Mouse (Mus musculus) lung, postnatal 0 days (tissue): ENCODE measurements at regions not wholly inside any gene's neighbourhood (a gene's known extent, or its start where the extent isn't known, plus 50 kb on each side); places are given as distances from the start of the nearest gene placed in this dataset.
A peak's percentile ranks its signal among the peaks of the same experiment; 100 is the strongest.

Experiments used
- ATAC-seq: fragments of 200-750 bp; cut with Nextera tagmentation; 2 replicates; pipeline ENCODE4 v1.8.0; 2017; ENCODE audit warnings: moderate library complexity
- DNase-seq: peaks from one replicate; pipeline ENCODE4 v3.0.0-alpha.2; 2016; ENCODE audit warnings: low spot score
- H3K27ac ChIP-seq: fragments of 300-500 bp; sonication (generic); 2 replicates; pipeline ENCODE4 v1.5.1; 2014; ENCODE audit warnings: antibody characterized with exemption, mild to moderate bottlenecking, low read length, mixed read lengths
- H3K27me3 ChIP-seq: fragments of 300-500 bp; sonication (generic); replicated peaks from 2 replicates; pipeline ENCODE4 v1.6.1; 2014; ENCODE audit warnings: low read length, mixed read lengths; ENCODE audit not compliant: insufficient read depth
- H3K36me3 ChIP-seq: fragments of 300-500 bp; sonication (generic); 2 replicates; pipeline ENCODE4 v1.6.1; 2014; ENCODE audit warnings: low read length, mixed read lengths; ENCODE audit not compliant: insufficient read depth
- H3K4me1 ChIP-seq: fragments of 300-500 bp; sonication (generic); 2 replicates; pipeline ENCODE4 v1.6.1; 2014; ENCODE audit warnings: antibody characterized with exemption, low read depth, low read length, mixed read lengths; ENCODE audit not compliant: insufficient read depth
- H3K4me2 ChIP-seq: fragments of 300-500 bp; sonication (generic); replicated peaks from 2 replicates; pipeline ENCODE4 v1.6.1; 2014; ENCODE audit warnings: low read depth, mild to moderate bottlenecking, low read length, moderate library complexity, mixed read lengths
- H3K4me3 ChIP-seq: fragments of 300-500 bp; sonication (generic); 2 replicates; pipeline ENCODE4 v1.5.1; 2014; ENCODE audit warnings: low read depth, low read length
- H3K9ac ChIP-seq: fragments of 300-500 bp; sonication (generic); replicated peaks from 2 replicates; pipeline ENCODE4 v1.6.1; 2014; ENCODE audit warnings: low read depth, mild to moderate bottlenecking
- H3K9me3 ChIP-seq: fragments of 300-500 bp; sonication (generic); 2 replicates; pipeline ENCODE4 v1.6.1; 2016; ENCODE audit warnings: low read length, mixed read lengths
- CTCF ChIP-seq: IDR thresholded peaks from 2 replicates; pipeline ENCODE4 v1.5.1; 2016; ENCODE audit warnings: antibody characterized with exemption, mild to moderate bottlenecking
- EP300 ChIP-seq: IDR thresholded peaks from 2 replicates; pipeline ENCODE4 v1.6.1; 2016; ENCODE audit warnings: antibody characterized with exemption, mild to moderate bottlenecking, control low read depth
- WGBS: fragments of 180-500 bp; shearing (Covaris S2); extraction: QIAGEN DNeasy Blood & Tissue Kit; methylation state at CpG from one replicate; pipeline ENCODE4 v1.1.7; 2014; 5-methylcytosine and 5-hydroxymethylcytosine counted together

DNA sequence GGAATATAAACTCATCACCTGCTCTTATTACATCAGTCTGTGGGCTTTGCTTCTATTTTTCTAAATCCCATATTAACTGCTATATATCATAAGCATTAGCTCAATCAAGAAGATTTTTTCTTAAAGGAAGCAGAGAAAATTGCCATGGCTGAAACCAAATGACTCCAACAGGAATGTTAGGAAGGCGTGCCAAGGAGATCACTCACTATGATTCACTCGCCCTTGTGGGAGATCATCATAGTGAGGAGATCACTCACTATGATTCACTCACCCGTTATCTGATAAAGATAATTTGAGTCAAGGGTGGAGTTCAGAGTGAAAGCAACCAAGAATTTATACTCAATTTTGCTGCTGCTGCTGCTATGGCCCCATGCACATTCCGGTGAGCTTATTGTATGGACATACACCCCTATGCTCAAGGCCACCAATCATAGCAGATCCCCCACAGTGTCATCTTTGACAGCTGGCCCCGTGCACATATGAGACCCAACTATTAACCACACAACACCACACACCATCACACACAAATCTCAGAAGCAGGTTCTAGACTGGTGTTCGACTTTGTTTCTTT is 63.8 kb upstream of the Fer start:
- no peak for TF ChIP-seq CTCF
- no peak for TF ChIP-seq EP300
- DNase-seq (no peak), ATAC-seq (no peak)
- Histone ChIP-seq H3K4me1 (no peaks in the 10 kb centered on the region), H3K27me3 (no peaks in the 10 kb centered on the region), H3K36me3 (no peaks in the 10 kb centered on the region), H3K4me3 (no peak overlapping the region), H3K27ac (no peak overlapping the region), H3K4me2 (no peak overlapping the region), H3K9ac (no peak overlapping the region), H3K9me3 (no peaks in the 10 kb centered on the region)
- 70% methylated on average over 6 of the region's 6 CpGs for WGBS

DNA sequence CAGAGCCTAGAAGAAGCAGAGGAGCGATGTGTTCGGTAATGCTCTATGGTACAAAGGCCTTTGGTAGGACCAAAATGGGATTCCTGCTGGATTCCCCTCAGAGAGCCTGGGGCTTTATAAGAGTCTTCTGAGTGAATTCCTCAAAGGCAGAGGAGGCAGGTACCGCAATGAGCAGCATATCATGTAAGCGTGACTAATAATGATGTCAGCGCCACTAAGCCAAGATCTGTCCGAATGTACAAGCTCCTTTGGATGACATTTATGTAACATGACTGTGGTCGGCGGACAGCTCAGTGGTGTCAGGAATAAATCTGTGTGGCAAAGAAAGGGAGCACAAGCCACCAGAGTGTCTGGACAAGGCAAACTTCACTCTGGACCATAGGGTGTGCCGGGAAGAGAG is 61.5 kb upstream of the Fer start:
- Histone ChIP-seq H3K4me1 (no peaks in the 10 kb centered on the region), H3K36me3 (no peaks in the 10 kb centered on the region), H3K27me3 (no peaks in the 10 kb centered on the region), H3K9me3 (no peaks in the 10 kb centered on the region), H3K4me3 (no peak overlapping the region), H3K4me2 (no peak overlapping the region), H3K27ac (no peak overlapping the region), H3K9ac (no peak overlapping the region)
- WGBS, result 93% methylated on average over 9 of the region's 9 CpGs
- DNase-seq (no peak), ATAC-seq (no peak)
- TF ChIP-seq EP300 (no peak), CTCF (no peak)

GRCm38 (mm10) chr17:63802846-63803245 is 60.0 kb upstream of the Fer start:
- Histone ChIP-seq H3K9ac (no peak overlapping the region), H3K27ac (no peak overlapping the region), H3K4me1 (no peaks in the 10 kb centered on the region), H3K4me2 (no peak overlapping the region), H3K27me3 (no peaks in the 10 kb centered on the region), H3K36me3 (no peaks in the 10 kb centered on the region), H3K4me3 (no peak overlapping the region), H3K9me3 (no peaks in the 10 kb centered on the region)
- DNase-seq, result no peak
- TF ChIP-seq CTCF, result no peak
- TF ChIP-seq EP300, result no peak
- 67% methylated on average over 5 of the region's 5 CpGs for WGBS
- ATAC-seq, result no peak

DNA sequence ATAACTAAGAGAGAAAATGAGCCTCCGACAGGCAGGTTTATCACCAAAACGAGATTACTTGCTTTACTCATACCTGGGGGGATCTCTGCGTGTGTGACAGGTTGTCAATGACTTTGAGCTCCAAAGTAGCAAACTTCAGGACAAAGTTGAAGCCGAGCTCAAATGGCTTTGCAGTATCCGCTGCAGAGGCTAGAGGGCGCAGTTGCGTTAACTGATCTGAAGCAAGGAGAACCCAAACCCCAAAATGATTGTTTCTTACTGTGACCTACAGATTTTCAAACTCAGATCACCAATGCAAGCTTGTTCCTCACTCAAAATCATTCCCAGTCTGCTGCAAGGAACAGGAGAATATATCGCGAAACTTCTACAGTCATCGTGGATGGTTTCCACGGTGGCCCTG is 59.3 kb upstream of the Fer start:
- Histone ChIP-seq H3K9ac (no peak overlapping the region), H3K4me2 (no peak overlapping the region), H3K4me3 (no peak overlapping the region), H3K9me3 (no peaks in the 10 kb centered on the region), H3K27me3 (no peaks in the 10 kb centered on the region), H3K36me3 (no peaks in the 10 kb centered on the region), H3K4me1 (no peaks in the 10 kb centered on the region), H3K27ac (no peak overlapping the region)
- peak; percentile 78 for DNase-seq
- ATAC-seq, result no peak
- 26% methylated on average over 11 of the region's 11 CpGs for WGBS
- TF ChIP-seq EP300 (no peak), CTCF (peak; percentile 86)

- Histone ChIP-seq H3K4me3 (no peak overlapping the region), H3K9me3 (no peaks in the 10 kb centered on the region), H3K27me3 (no peaks in the 10 kb centered on the region), H3K4me2 (no peak overlapping the region), H3K9ac (no peak overlapping the region), H3K27ac (no peak overlapping the region), H3K36me3 (no peaks in the 10 kb centered on the region), H3K4me1 (no peaks in the 10 kb centered on the region)
- ATAC-seq (no peak), DNase-seq (no peak)
- WGBS, result 93% methylated on average over 4 of the region's 4 CpGs
- TF ChIP-seq CTCF (no peak), EP300 (no peak)
These were observed 58.4 kb upstream of the Fer start for GRCm38 (mm10) chr17:63804416-63804815.

GRCm38 (mm10) chr17:63806360-63806759 is 56.5 kb upstream of the Fer start:
- TF ChIP-seq CTCF, result no peak
- no peak for TF ChIP-seq EP300
- Histone ChIP-seq H3K27me3 (no peaks in the 10 kb centered on the region), H3K36me3 (no peaks in the 10 kb centered on the region), H3K4me1 (no peaks in the 10 kb centered on the region), H3K9me3 (no peaks in the 10 kb centered on the region), H3K9ac (no peak overlapping the region), H3K4me3 (no peak overlapping the region), H3K4me2 (no peak overlapping the region), H3K27ac (no peak overlapping the region)
- DNase-seq (no peak), ATAC-seq (no peak)
- WGBS, result 87% methylated on average over 10 of the region's 10 CpGs
